46 mouse cellular contexts compared by ENCODE assay signal in the genomic region with DNA sequence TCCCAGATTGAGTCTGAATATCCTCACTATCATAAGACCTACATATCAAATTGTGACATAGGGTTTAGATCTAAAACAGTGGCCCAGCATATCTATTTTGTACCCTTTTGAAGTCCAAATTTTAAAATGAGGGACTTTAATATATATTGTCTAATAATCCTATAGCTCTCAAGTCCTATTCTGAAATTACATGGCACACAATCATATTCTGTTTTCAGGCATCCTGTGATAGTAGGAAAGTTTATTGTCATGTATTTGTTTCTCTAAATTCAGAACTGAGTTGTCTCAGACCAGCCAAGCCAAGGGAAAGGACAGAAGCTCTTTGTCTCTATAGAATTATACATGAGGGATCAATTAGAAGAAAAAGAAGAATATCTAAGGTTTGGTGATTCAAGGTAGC. TPM values are rescaled to one million over a fixed set of nuclear protein-coding genes. Genes with fewer than 3 reads are reported as not detected.
"Had no signal": no experiment of that assay in that cellular context is flagged by ENCODE, and none has a peak within 500 bp of the region (broad histone marks: within the 10 kb centered on the region; RNA-seq: fewer than 3 reads in every experiment).

Gene Olfr166 (plus strand): TSS at position 301 of the 400 bp plus-strand sequence.

- H3K27ac ChIP-seq: limb, embryonic 10.5 days; limb, embryonic 12.5 days; limb, embryonic 13.5 days; limb, embryonic 15.5 days; liver, embryonic 12.5 days; liver, embryonic 13.5 days; liver, embryonic 14.5 days; liver, embryonic 15.5 days; lung, embryonic 15.5 days; macrophage; midbrain, embryonic 10.5 days; midbrain, embryonic 12.5 days; midbrain, embryonic 13.5 days; midbrain, embryonic 15.5 days; neural tube, embryonic 12.5 days had no signal

- H3K4me1 ChIP-seq: limb, embryonic 10.5 days; limb, embryonic 12.5 days; limb, embryonic 13.5 days; limb, embryonic 15.5 days; liver, embryonic 12.5 days; liver, embryonic 13.5 days; liver, embryonic 15.5 days; lung, embryonic 15.5 days; megakaryocyte, embryonic 14.5 days; midbrain, embryonic 10.5 days; midbrain, embryonic 12.5 days; midbrain, embryonic 13.5 days; midbrain, embryonic 15.5 days; neural tube, embryonic 12.5 days had no signal

- H3K27me3 ChIP-seq: limb, embryonic 12.5 days; limb, embryonic 13.5 days; limb, embryonic 15.5 days; liver, embryonic 12.5 days; liver, embryonic 13.5 days; liver, embryonic 15.5 days; lung, embryonic 15.5 days; megakaryocyte, embryonic 14.5 days; midbrain, embryonic 12.5 days; midbrain, embryonic 13.5 days; midbrain, embryonic 15.5 days; neural tube, embryonic 12.5 days had no signal

- H3K9me3 ChIP-seq: limb, embryonic 12.5 days; limb, embryonic 15.5 days; liver, embryonic 12.5 days; liver, embryonic 13.5 days; liver, embryonic 15.5 days; lung, embryonic 15.5 days; midbrain, embryonic 12.5 days; midbrain, embryonic 15.5 days; neural tube, embryonic 12.5 days had no signal

- H3K4me3 ChIP-seq: limb, embryonic 10.5 days; limb, embryonic 12.5 days; limb, embryonic 13.5 days; limb, embryonic 15.5 days; liver, embryonic 12.5 days; liver, embryonic 13.5 days; liver, embryonic 15.5 days; lung, embryonic 15.5 days; megakaryocyte, embryonic 14.5 days; midbrain, embryonic 10.5 days; midbrain, embryonic 12.5 days; midbrain, embryonic 13.5 days; midbrain, embryonic 15.5 days; myocyte; neural tube, embryonic 12.5 days had no signal

- H3K9ac ChIP-seq: limb, embryonic 12.5 days; limb, embryonic 13.5 days; limb, embryonic 15.5 days; liver, embryonic 12.5 days; liver, embryonic 13.5 days; liver, embryonic 14.5 days; liver, embryonic 15.5 days; liver, postnatal 0 days; lung, embryonic 14.5 days; lung, embryonic 15.5 days; midbrain, embryonic 12.5 days; midbrain, embryonic 13.5 days; midbrain, embryonic 15.5 days; neural tube, embryonic 12.5 days had no signal

- H3K36me3 ChIP-seq: limb, embryonic 10.5 days; limb, embryonic 12.5 days; limb, embryonic 13.5 days; limb, embryonic 15.5 days; liver, embryonic 12.5 days; liver, embryonic 13.5 days; liver, embryonic 15.5 days; lung, embryonic 15.5 days; midbrain, embryonic 10.5 days; midbrain, embryonic 12.5 days; midbrain, embryonic 13.5 days; midbrain, embryonic 15.5 days; neural tube, embryonic 12.5 days had no signal

- DNase-seq: left cerebral cortex, postnatal 4 days; liver; liver, embryonic 13.5 days; liver, postnatal 0 days; lung, adult 18-20 months; lung, adult 2 months; lung, embryonic 14.5 days; lung, postnatal 10 days; lung, postnatal 14 days; lung, postnatal 36 days; lung, postnatal 4 days; midbrain, embryonic 14.5 days had no signal

- H3K4me2 ChIP-seq: limb, embryonic 12.5 days; limb, embryonic 13.5 days; limb, embryonic 15.5 days; liver, embryonic 11.5 days; liver, embryonic 12.5 days; liver, embryonic 13.5 days; liver, embryonic 15.5 days; lung, embryonic 14.5 days; lung, embryonic 15.5 days; midbrain, embryonic 11.5 days; midbrain, embryonic 12.5 days; midbrain, embryonic 13.5 days; midbrain, embryonic 15.5 days; neural tube, embryonic 12.5 days had no signal

RNA-seq across cellular contexts. Expression of gene Olfr166, which starts in this region (rescaled TPM):
- total RNA-seq: left cerebral cortex, postnatal 10 days; left cerebral cortex, postnatal 14 days; left cerebral cortex, postnatal 25 days; left cerebral cortex, postnatal 36 days; left cerebral cortex, postnatal 4 days; liver, adult 2 months; megakaryocyte progenitor cell, adult 5-6 weeks; megakaryocyte-erythroid progenitor cell, adult 5-6 weeks; midbrain, postnatal 0 days; monocyte, adult 5-6 weeks had no signal
- polyA plus RNA-seq: limb, embryonic 10.5 days; limb, embryonic 11.5 days; limb, embryonic 12.5 days; limb, embryonic 13.5 days; limb, embryonic 14.5 days; limb, embryonic 15.5 days; liver, embryonic 11.5 days; liver, embryonic 12.5 days; liver, embryonic 13.5 days; liver, embryonic 14.5 days; liver, embryonic 15.5 days; liver, embryonic 16.5 days; liver, postnatal 0 days; lung, adult 2 months; lung, embryonic 14.5 days; lung, embryonic 15.5 days; lung, embryonic 16.5 days; lung, postnatal 0 days; macrophage; midbrain, embryonic 10.5 days; midbrain, embryonic 11.5 days; midbrain, embryonic 12.5 days; midbrain, embryonic 13.5 days; midbrain, embryonic 14.5 days; midbrain, embryonic 15.5 days; midbrain, embryonic 16.5 days; midbrain, postnatal 0 days; myocyte; neural tube, embryonic 11.5 days; neural tube, embryonic 12.5 days had no signal
